Mouse (Mus musculus) adrenal gland, adult 8-10 months (tissue): ENCODE data around the gene Ptgir. TPM values are rescaled to one million over a fixed set of nuclear protein-coding genes. Genes with fewer than 3 reads are reported as not detected.
A peak's percentile ranks its signal among the peaks of the same experiment; 100 is the strongest.

ENCODE experiments used
- DNase-seq: peaks from one replicate; pipeline ENCODE4 v3.0.0; 2022
- total RNA-seq, 4 experiments: library from RNA; stranded (reverse); gene quantifications; 2 replicates each; pipeline ENCODE4 v1.2.4; 2022

The Ptgir gene
- total RNA-seq: 1 to 10 TPM; 2.4 to 3.3 (median 2.6) TPM

DNA sequence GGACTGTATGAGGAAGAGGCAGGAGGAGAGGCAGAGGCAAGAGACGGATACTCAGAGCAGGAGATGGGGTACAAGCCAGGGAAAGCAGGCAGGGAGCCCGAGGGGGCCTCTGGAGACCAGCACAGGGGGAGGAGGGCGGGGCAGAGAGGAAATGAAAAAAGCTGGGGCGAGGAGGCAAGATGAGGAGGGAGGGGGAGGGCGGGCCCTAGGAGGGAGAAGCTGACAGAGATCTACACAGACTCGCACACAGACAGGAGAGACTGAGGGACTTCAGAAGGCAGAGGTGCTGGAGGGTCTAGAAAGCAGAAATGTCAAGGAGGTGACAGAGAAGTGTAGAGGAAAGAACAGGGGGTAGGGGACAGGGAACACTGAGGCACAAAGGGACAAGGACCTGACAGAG lies at the start of gene Ptgir:
Gene Ptgir, plus strand, starts transcription at position 210 of the 400 bp plus-strand sequence.
- DNase-seq: no peak

DNA sequence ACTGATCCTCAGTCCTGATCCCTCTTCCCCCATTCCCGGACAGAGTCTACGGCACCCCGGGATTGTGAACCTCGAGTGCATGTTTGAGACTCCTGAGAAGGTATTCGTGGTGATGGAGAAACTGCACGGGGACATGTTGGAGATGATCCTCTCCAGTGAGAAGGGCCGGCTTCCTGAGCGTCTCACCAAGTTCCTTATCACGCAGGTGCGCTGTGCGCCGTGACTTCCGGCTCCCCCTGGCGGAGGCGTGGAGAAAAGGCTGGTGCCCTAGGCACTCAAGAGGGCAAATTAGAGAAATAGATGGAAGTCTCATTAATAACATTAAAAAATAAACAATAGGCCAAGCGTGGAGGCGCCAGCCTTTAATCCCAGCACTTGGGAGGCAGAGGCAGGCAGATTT lies 48.0 kb upstream of the Ptgir start:
- DNase-seq: no peak

DNA sequence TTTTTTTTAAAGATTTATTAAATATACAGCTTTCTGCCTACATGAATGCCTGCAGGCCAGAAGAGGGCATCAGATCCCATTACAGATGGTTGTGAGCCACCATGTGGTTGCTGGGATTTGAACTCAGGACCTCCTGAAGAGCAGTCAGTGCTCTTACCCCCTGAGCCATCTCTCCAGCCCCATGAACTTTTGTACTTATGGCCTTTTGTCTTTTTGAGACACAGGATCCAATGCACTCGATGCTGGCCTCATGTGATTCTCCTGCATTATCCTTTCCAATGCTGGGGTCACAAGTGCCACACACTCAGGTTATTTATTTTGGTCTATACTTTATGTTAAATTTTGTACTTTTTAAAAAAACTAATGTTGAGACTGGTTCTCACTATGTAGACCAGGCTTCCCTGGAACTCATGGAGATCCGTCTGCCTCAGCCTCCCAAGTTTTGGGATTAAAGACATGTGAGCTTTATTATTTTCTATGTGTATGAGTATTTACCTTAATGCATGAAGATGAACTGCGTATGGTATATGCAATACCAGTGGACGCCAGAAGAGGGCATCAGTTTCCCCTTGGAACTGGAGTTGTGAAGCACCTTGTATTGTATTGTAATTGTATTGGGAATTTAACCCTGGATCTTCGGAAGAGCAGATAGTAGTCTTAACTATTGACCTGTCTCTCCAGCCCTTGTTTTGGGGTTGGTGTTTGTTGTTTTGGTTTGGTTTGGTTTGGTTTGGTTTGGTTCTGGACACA lies 46.2 kb upstream of the Ptgir start:
- DNase-seq: no peak

DNA sequence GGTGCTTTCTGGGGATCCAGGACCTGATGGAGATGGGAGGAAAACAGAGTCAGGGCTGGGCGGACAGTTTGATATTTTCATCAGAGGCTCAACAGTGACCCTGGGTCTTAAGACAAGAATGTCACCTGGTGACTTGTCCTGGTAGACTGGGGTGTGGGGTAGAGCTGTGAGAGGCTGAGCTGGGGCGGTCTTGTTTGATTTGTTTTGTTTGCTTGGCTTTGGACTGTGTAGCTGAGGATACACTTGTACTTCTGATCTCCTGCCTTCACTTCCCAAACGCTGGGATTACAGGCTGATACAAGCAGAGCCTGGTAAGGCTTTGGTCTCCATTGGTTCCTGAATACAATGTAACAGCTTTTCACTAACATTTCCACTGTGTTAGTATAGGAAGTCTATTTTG lies 38.8 kb upstream of the Ptgir start:
- DNase-seq: no peak

DNA sequence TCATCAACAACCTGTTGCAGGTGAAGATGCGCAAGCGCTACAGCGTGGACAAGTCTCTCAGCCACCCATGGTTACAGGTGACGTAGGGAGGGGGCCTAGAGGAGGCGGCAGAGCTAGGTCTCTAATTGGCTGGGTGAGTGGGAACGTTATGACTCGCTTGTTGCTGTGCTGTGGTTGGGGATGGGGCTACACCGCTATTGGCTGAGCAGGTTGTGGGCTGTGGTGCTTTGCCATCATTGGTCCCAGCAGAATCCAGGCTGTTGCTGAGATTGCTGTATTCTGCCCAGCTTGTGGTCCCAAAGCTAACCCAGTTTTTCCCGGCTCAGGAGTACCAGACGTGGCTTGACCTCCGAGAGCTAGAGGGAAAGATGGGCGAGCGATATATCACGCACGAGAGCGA lies 36.8 kb upstream of the Ptgir start:
- peak; percentile 43 for DNase-seq

DNA sequence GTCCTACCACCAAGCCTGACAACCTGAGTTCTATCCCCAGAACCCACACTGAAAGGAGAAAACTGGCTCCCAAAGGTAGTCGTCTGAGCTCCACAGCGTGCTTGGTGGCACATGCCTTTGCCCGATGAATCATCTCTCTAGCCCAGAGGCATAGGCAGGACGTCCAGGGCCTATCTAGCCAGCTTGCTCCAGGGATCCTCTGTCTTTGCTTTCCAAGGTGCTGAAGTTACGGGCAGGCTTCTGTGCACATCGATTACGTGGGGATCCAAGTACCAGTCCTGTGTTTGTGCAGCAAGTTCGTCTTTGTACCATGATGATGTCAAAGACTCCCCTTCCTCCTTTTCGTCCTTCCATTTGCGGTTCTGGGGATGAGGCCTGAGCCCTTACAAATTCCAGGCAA lies 34.7 kb upstream of the Ptgir start:
- no peak for DNase-seq

DNA sequence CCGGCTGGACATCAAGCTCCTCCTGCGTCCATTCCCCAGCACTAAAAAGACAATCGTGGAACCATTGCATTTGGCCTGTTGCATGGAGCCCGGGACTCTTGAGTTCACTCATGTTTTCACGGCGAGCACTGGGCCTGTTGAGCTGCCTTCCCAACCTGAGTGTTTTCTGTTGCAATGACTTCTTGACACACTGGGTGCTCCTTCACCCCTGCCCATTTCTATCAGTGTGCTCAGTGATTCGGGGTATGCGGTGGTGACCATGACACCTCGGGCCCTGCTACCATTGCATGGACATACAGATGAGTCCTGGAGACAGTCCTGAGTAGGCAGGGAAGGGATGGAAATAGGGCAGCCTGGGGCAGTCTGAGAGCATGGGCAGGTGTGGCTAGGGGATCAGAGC lies 33.8 kb upstream of the Ptgir start:
- DNase-seq: no peak

DNA sequence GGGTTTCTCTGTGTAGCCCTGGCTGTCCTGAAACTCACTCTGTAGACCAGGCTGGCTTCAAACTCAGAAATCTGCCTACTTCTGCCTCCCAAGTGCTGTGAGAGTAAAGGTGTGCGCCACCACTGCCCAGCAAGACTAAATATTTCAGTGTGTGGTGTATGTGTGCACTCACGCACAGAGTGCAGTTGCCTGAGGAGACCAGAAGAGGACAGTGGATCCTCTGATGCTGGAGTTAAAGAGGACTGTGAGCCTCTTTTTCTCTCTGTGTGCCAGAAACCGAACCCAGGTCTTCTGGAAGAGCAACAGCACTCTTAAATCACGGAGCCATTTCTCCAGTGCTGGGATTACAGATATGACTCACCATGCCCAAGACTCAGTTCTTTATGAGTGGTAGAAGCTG lies 32.9 kb upstream of the Ptgir start:
- DNase-seq: no peak

DNA sequence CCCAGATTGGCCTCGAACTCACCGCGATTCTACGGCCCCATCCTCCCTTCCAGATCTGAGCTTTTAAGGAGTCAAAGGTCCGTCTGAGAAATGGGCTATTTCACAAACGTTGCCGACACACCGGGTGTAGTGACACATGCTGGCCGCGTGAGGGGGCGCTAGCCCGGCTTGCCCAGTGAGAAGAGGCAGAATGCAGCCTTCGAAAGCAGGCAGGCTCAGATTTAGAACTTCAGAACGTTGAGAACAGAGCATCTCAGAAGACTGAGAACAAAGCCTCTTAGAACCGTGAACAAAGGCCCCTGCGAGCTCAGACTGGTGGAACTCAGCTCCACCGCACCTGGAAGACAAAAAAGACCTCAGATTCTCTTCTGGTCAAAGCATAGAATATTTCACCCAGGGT lies 32.1 kb upstream of the Ptgir start:
- peak; percentile 67 for DNase-seq

DNA sequence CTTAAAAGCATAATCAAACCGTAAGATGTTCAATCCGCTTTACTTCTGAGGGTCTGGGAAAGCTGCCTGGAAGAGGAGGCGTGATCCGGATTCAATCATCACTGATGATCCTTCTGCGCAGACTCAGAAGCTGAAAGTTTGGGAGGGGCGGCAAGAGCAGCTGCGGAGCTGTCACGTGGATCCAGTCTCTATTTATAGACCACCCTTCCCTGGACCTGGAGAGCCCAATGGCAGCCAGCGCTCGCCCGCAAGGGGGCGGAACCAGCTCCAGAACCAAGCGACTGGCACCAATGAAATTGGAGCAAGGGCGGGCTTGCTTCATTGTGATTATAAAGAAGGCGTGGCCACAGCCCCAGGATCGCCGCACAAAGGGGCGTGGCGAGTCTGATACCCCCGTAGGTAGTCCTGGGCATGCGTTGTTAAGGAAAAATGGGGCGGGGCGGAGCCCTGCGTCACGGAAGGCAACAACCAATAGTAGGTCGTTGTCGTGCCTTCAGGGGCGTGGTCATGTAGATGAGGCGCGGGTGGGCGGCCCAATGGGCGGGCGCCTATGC lies 31.5 kb upstream of the Ptgir start:
- DNase-seq: peak; percentile 100

DNA sequence AGATGAGACGGTGACA lies 31.2 kb upstream of the Ptgir start, which contains the start of gene Dact3:
Gene Dact3, plus strand, starts transcription at position 8 of the 16 bp plus-strand sequence.
- DNase-seq: no peak

DNA sequence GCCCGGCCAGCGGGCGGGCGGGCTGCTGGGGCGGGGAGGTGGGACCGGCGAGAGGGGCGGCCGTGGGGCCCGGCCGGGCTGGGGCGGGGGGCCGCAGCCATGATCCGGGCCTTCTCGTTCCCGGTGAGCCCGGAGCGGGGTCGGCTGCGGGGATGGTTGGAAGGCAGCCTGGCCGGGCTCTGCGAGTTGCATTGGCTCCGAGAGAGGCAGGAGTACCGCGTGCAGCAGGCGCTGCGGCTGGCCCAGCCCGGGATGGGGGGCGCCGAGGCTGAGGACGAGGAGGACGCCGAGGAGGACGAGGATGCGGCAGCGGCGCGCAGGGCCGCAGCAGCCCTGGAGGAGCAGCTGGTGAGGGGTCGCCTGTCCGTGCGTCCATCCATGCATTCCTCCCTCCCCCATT lies 31.0 kb upstream of the Ptgir start:
- DNase-seq: no peak

DNA sequence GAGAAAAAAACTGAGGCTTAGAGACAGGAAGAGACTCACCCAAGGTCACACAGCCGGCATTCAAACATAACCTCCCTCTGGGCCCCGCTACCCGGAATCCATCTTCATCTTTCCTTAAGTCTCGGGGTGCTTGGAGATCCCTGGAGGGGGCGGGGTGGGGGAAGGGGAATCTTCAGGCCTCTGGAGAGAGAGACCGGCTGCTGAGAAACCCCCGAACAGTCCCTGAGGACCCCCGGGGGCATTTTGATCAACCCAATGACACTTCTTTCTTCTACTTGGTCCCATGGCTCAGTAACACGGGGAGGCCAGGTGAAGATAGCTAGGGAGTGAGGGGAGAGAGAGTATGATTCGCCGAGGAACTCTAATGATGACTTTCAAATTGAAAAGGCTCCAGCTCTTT lies 30.3 kb upstream of the Ptgir start:
- no peak for DNase-seq

DNA sequence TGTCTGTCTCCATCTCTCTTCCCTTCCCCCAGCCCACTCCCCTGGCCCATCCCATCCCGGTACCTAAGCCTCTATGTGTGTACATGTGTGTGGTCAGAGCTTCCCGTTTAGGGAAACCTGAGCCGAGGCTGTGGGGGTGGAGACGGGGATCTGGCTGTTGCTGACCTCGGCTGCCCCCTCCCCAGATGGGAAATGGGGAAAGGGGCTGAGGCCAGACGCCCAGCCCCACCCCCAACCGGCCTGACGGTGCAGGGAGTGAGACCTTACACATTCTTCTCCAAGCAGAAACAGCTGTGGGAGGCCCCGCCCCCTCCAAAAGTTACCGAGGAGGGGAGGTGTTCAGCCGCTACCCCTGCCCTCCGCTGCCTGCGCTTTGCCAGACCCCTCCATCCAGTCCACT lies 29.7 kb upstream of the Ptgir start:
- no peak for DNase-seq

DNA sequence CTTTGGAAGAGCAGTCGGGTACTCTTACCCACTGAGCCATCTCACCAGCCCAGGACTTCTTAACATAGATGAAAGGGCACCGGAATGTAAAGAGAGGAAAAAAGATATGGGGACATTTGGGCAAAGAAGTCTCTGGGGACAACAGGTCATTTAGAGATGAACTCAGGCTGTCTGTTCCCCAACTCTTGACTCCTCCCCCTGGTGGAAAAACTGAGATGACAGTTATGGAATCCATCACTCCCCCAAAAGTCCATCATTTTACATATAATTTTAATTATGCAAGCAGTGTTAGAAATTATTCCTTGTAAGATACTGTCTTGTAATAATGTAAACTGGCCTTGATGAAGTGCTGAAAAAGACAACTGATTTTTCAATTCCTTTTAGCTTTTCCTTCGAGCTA lies 28.6 kb upstream of the Ptgir start:
- DNase-seq: no peak

DNA sequence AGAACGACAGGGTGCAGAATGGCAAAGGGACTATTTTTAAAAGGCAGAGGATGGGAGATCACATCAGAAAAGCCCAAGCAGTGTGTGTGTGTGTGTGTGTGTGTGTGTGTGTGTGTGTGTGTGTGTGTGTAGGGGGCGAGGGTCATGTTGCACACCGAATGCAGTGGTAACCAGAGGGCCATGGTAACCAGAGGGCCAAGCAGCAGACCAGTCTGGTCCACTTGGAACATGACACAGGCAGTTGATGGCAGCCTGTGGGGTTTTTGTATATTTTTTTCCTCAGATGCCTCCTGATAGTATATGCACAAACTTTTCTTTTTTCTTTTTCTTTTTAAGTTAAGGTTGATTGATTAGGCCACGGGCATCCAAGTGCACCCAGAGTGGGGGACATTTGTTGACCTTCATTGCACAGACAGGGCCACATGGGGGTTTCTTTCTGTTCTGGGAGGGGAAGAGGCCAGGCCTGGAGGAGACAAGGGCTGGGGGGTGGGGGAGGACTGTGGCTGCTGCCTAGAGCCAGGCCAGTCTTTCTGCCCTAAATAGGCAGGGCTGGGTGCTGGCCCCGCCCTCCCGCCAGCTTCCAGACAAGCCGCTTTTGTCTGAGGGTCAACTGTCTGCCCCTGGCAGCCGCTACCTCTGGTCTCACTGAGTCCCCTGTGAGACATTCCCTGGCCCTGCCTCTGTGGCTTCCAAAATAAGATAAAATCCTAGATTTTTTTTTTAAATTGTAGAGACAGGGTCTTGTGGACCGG lies 26.3 kb upstream of the Ptgir start:
- no peak for DNase-seq

DNA sequence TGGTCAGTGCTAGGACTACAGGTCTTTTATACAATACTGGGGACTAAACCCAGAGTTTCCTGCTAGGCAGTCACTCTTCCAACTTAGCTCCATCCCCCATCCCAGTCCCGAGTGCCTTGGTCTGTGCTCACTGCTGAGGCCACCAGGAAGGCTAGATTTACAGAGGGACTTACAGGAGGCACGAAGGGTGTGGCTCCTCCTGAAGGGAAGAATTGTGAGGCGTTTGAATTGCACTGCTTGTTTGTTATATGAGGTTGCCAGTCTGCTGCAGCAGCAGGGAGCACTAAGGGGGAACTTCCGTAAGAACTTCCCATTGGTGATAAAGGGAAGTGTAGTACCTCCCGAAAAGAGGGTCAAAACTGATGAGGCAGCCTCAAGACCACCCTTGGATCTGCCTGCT lies 25.7 kb upstream of the Ptgir start:
- no peak for DNase-seq

DNA sequence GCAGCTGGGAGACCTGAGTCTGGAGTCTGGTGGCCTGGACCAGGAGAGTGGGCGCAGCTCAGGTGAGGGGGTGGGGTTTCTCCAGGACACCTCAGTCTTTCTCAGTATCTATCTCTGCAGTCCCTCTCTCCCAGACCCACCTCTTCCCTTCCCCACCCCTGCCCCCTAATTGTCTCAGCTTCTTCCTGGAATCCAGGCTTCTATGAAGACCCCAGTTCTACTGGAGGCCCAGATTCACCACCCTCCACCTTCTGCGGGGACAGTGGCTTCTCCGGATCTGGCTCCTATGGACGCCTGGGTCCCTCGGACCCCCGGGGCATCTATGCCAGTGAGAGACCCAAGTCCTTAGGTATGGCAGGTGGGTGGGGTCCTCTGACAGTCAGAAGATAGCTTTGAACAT lies 23.1 kb upstream of the Ptgir start:
- no peak for DNase-seq

DNA sequence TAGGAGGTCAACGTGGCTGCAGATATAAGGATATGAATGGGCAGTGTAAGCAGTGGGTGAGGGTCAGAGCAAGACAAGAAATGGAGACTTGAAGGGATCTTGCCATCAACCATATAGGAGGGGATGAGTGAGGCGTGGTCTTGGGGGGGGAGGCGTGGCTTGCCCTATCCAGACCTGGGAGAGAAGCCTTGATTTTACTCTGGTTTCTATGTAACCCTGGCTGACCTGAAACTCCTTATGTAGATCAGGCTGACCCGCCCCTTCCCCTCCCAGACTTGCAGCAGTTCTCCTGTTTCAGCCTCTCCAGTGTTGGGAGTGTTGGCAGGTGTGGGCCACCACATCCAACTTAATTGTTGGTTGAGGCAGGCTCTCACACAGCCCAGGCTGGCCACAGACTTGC lies 22.0 kb upstream of the Ptgir start:
- no peak for DNase-seq

DNA sequence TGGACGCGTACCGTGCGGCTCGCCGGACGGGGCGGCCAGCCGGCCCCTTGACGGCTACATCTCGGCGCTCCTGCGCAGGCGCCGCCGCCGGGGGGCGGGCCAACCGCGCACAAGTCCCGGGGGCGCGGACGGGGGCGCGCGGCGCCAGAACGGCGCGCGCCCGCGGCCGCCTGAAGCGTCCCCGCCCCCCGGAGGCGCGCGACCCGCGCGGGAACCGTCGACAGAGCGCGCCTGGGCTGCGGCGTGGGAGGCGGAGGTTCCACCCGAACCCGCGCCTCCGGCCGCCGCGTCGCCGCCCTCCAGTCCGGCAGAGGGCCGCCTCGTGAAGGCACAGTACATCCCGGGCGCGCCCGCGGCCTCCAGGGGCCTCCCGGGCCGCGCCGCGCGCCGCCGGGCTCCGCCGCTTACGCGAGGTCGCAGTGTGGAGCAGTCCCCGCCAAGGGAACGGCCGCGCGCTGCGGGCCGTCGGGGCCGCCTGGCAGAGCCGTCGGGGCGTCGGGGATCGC lies 21.0 kb upstream of the Ptgir start:
- DNase-seq: no peak

DNA sequence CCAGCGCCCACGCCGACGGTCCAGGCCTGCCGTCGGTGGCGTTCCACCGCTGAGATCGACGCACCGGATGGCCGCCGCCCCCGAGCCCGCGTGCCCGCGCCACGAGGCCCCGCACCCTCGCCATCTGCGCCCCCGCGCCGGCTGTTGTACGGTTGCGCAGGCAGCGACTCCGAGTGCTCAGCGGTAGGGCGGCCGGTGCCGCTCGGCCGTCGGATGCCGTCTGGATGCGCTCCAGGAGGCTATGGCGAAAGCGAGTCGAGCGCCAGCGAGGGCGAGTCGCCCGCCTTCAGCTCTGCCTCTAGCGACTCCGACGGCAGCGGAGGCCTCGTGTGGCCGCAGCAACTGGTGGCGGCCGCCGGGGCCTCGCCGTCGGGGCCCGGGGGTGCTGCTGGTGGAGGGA lies 20.4 kb upstream of the Ptgir start:
- no peak for DNase-seq

DNA sequence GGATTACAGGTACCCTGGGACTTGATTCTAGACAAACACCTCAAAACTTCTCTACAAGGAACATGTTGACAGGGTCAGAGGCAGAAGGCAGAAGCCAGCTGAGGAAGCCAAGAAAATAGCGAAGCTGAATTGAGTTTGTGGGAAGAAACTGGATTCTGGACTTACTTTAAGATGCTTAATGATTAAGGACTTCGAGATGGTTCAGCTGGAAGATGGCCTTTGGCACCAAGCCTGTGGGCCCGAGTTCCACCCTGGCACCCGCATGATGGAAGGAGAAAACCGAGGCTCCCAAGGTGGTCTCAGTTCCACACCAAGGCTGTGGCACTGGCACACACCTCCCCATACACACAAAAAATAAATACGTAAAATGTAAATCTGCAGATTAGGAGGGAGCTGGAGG lies 15.8 kb upstream of the Ptgir start:
- DNase-seq: no peak

DNA sequence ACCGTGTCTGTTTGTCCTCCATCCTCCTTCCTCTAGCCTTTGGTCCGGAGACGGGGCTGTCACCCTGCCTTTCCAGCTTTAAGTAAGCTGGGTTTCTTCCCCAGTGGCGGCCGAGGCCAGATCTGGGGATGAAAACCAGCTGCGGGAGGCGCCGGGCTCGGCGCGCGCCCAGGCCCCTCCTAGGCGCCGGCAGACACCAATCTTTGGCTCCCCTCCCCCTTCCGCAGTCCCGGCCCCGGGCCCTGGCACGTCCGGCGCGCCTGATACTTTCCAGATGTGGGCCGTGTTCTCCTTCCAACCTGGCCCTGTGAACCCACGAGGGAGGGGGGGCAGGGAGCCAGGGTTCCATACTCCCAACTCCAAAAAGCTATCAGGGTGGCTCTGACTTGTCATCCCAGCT lies 15.3 kb upstream of the Ptgir start:
- DNase-seq: no peak

DNA sequence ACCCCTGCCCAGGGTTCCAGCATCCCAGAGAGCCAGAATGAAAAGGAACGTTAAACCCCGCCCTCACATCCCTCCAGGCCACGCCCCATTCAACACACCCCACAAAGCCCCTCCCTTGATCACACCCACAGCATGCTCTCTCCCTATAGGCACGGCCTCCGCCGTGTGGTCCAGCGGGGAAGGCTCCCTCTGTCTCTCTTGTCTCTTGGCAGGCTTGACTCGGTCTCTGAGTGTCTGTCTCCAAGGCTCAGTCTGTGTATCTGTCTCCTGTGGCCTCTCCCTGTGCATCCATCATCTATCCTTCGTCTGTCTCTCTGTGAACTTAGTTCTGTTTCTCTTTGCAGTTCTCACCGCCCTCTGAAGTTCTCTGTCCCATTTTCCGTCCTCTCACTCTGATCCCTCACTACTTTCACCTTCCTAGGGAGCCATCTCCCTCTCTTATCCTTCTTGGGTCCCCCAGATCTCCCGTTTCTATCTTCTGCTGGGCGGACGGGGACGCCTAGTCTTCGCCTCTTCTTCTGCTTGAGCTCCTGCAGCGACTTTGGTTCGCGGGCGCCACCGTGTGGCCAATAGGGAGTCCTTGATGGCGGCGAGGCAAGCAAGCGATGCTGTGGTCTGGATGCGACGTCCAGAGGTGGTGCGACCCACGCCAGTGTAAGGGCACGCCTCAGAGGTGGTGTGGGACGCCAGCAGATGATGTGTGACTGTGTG lies 14.5 kb upstream of the Ptgir start, which contains the start of gene Gng8:
Gene Gng8, plus strand, starts transcription at position 146 of the 711 bp plus-strand sequence.
- peak; percentile 76 for DNase-seq
